Mouse (Mus musculus) kidney, postnatal 36 days (tissue): ENCODE results near the gene Tarsl2.
A peak's percentile ranks its signal among the peaks of the same experiment; 100 is the strongest.

Experiments
- DNase-seq, 2 experiments: peaks; one replicate each; pipeline ENCODE4 v3.0.0; 2021 to 2022; ENCODE audit warnings: mixed read lengths in 2 of 2

The Tarsl2 gene

GRCm38 (mm10) chr7:65644643-65645351, at the start of gene Tarsl2:
Gene Tarsl2, plus strand, starts transcription at chr7:65644898.
- DNase-seq, result peak; percentile 97 to 99

GRCm38 (mm10) chr7:65606124-65606523, 38.6 kb upstream of the Tarsl2 start:
- no peak for DNase-seq

- no peak for DNase-seq
These were observed 37.7 kb upstream of the Tarsl2 start for GRCm38 (mm10) chr7:65607003-65607402.

DNA sequence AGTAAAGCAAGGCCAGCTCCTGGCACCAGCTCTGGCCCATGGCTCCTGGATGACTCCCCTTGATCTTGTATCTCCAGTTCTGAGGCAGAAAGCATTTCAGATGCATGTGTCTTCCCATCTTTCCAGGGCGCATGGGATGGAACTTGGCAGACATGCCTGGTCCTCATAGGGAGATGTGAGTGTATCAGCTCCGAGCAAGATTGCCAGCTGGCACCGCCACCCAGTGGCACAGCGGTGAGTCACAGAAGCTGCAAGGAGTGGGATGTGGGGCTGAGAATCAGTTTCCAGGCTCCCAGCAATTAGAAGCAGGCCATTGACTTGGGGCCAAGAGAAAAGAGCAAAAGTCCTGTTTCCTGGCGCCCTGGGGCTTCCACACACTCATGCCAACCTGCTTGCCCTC, 34.5 kb upstream of the Tarsl2 start:
- peak in 1 of 2 experiments; percentile 6 for DNase-seq

- no peak for DNase-seq
These were observed 34.0 kb upstream of the Tarsl2 start for GRCm38 (mm10) chr7:65610673-65611072.

- DNase-seq, result no peak
These were observed 33.4 kb upstream of the Tarsl2 start for GRCm38 (mm10) chr7:65611298-65611697.

DNA sequence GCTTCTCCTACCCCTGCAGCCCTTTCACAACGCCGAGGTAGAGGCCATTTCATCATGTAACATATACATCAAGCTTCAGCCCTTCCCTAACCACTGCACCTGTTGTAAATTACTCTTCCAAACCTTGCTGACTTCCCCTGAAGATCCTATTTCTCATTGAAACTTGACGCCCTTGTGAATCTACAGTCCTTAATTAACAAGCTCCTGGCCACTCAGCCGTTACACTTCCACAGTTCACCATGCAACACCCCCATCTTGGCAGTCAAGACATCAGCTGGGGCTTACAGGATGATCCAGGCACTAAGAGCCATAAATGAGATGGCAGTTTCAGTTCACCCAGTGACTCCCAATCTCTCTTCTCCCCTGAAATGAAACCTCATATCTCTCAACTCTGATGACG, 31.0 kb upstream of the Tarsl2 start:
- DNase-seq, result no peak

DNA sequence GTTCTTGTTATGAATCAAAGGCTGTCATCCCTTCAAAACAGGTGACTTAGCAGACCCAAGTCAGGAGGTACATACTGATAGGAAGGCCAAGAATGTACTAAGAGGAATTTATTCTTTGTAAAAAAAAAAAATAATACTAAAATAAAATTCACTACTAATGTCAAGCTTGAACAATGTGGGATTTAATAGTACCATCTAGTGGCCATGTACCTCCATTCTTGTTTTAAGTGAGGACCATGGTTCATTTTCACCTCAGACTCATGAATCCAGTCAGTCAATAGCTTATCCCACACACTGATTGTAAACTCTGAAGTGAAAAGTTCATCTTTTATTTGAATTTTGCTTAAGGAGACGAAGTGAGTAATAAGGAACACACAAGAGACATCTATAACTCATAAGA, 25.9 kb upstream of the Tarsl2 start:
- DNase-seq, result no peak

GRCm38 (mm10) chr7:65620746-65621145, 24.0 kb upstream of the Tarsl2 start:
- no peak for DNase-seq

DNA sequence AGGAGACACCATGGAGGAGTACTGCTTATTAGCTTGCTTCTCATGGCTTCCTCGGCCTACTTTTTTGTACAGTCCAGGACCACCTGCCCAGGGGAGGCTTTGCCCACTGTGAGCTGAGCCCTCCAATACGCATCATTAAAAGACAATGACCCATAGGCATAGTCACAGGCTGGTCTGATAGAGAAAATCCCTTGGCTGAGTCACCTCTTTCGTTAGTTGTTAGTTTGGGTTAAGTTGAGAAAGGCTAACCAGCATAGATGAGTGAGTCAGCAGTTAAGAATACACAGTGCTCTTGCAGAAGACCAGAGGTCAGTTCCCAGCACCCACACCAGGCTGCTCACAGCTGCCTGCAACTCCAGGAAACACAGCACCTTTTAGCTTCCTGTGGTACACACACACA, 21.4 kb upstream of the Tarsl2 start:
- DNase-seq, result no peak

DNA sequence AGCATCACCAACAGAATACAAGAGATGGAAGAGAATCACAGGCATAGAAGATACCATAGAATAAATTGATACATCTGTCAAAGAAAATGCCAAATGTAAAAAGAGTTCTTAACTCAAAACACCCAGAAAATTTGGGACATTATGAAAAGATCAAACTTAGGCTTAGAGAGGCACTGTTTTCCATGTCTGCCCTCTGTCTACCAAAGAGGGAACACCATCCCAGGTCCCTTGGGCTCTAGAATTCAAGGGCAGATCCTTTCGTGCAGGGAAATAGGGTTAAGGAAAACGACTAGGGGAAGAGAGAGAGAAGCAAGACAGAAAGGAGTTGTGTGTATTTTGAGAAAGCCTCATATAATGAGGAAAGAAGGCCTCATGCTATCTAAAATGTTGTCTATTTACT, 19.2 kb upstream of the Tarsl2 start:
- no peak for DNase-seq

GRCm38 (mm10) chr7:65629846-65630245, 14.9 kb upstream of the Tarsl2 start:
- DNase-seq, result no peak

GRCm38 (mm10) chr7:65630661-65631060, 14.0 kb upstream of the Tarsl2 start:
- DNase-seq, result no peak

GRCm38 (mm10) chr7:65635831-65636230, 8.9 kb upstream of the Tarsl2 start:
- DNase-seq, result no peak

DNA sequence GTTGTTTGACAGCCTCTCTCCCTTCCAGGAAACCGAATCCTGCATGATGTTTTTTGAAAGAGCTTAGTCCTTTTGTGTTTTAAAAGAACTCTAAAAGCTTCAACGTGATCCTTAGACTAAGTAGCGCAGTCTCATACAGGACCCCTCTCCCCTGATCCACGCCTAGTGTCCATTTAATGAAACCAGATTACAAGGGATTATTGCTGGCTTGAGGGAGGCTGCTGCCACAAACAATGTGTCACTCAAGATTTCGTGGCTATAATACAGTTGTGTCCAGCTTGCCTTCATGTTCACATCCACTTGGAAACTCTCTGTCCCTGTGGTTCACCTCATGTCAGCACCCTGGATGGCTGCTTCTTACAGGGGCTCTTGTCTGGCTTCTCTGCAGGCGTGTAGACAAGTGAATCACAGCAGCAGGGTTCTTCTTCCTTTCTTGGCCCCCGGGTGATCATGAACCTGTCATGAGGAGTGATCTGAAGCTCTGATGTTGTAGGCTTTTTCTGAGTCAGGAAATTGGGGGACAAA, 8.3 kb upstream of the Tarsl2 start:
- DNase-seq, result no peak

GRCm38 (mm10) chr7:65638170-65638770, 6.4 kb upstream of the Tarsl2 start:
- peak in 1 of 2 experiments; percentile 11 for DNase-seq

DNA sequence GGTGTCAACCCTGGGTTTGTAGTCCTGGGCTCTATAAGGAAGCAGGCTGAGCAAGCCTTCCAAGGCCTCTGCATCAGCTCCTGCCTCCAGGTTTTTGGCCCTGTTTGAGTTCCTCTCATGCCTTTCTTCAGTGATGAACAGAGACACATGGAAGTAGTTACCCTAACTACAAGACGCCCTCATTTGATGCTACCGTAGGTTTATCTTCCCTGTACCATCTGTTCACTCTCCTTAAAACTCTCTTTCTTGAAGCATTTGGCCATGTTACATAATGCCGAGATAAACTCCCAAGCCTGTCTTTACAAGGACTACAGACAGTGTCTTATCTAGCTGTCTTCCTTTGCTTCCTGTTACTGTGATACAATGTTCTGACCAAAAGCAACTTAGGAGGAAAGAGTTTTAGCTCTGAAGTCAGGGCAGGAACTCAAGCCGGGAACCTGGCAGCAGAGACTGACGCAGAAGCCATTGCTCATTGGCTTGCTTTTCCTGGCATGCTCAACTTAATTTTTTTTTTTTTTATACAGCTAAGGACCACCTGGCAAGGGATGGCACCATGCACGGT, 4.8 kb upstream of the Tarsl2 start:
- DNase-seq, result no peak

DNA sequence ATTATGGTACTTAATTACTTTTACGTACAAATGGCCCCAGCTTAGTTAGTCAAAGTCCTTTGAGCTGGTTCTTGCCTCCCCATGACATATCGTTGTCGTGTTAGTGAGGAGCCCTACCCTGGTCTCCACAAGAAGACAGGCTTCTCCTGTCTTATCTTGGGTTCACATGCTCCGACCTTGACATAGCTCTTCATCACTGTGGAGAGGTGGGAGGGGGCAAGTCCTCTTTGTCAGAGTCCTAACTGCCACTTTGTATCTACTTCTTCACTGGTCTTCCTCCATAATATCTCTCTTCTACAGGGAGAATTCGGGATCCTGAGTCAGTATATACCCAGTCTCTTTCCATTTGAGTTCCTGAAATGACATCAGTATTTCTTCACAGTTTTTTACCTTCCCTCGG, 4.0 kb upstream of the Tarsl2 start:
- no peak for DNase-seq

GRCm38 (mm10) chr7:65642371-65643304, 2.1 kb upstream of the Tarsl2 start:
- DNase-seq, result peak in 1 of 2 experiments; percentile 6

DNA sequence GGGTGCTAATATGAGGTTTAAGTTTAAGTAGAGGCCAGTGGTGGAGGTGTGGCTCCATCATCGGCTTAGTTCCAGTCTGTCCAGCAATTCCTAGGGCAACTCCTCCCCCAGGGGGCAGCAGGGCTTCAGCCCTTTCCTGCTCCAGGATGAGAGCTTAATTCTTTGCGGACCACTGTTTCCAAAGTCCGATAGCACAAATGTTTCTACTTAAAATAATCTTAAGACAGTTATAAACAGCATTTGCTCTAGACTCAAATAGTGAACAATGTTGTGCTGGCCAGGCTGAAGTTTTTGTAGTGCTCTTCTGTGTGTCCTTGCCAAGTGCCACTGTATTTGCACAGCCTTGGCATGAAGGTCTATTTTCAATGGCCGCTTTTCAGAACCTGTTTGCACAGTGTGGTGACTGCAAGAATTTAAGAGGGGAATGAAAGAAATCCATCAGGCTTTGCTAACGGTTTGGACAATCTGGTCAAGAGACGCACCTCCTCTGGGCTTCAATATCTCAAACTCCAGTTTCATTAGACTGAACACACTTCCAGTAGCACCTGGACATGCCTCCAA, 757 bp upstream of the Tarsl2 start:
- no peak for DNase-seq

DNA sequence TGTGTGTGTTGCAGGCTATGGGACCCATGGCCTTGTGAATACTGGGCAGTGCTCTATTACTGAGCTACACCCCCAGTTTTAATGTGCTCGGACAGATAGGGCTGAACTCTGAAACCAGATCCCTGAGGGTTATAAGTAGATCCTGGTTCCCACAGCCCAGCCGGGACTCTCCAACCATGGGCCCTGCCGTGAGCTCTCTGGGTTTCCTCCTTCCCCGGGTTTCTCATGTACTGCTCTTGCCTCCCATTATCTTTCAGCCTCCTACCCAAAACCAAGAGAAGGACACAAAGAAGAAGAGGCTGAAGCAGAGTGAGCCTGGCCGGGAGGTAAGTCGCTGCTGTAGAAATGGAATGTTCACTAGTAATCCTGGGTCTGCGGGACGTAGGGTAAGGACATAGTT, 1.3 kb downstream of the Tarsl2 start:
- DNase-seq, result no peak

- no peak for DNase-seq
These were observed 6.0 kb downstream of the Tarsl2 start for GRCm38 (mm10) chr7:65650662-65651061.
